Mouse (Mus musculus): ENCODE results near the gene Eef1b2. TPM values are rescaled to one million over a fixed set of nuclear protein-coding genes. Genes with fewer than 3 reads are reported as not detected.

Gene Eef1b2
- total and polyA plus RNA-seq, 3 experiments = 1,302 to 1,881 (median 1,842) TPM

DNA sequence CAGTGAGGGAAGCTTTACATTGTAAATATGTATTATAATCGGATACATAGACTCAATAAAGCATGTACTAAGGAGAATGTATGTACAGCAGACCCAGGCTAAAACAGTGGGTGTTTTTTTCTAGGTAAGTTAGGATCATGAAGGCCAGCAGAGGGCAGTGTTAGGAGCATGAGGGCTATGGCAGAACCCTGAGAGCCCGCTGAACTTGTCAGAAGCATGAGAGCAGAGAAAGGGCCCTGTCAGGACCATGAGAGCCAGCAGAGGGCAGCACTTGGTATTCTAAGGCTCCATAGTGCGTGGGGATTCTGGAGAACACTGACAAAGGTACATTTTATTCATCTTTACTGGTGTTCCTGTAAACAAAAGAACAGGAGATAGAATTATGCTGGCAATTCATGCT, 4.4 kb downstream of the Eef1b2 start (continued):
- TF ChIP-seq POLR2AphosphoS2 (IDR thresholded peaks at IDR 0.05; ENCODE audit: low read depth, low read length) = peak; percentile 90; the same call in 1 of the 2 replicates
- no peak for TF ChIP-seq MAFK (IDR thresholded peaks at IDR 0.05; ENCODE audit: insufficient replicate concordance, low read length)
- no peak for TF ChIP-seq GABPA (IDR thresholded peaks at IDR 0.05; ENCODE audit: insufficient replicate concordance, low read depth, low read length)
- peak; percentile 21; the same call in 1 of the 2 replicates for TF ChIP-seq TCF12 (IDR thresholded peaks at IDR 0.05; ENCODE audit: low read depth, low read length)
- peak; percentile 50; the same call in 1 of the 2 replicates for TF ChIP-seq MEF2A (IDR thresholded peaks at IDR 0.05; ENCODE audit: borderline replicate concordance, low read depth, low read length)
- TF ChIP-seq ZNF384 (IDR thresholded peaks at IDR 0.05; ENCODE audit: low read depth, low read length) = peak; percentile 84
- TF ChIP-seq USF2 (conservative IDR thresholded peaks at IDR 0.05; ENCODE audit: low read depth, low read length) = no peak
- TF ChIP-seq CHD1 (IDR thresholded peaks at IDR 0.05; ENCODE audit: low read depth, low read length) = no peak
- no peak for TF ChIP-seq ZC3H11A (IDR thresholded peaks at IDR 0.05; ENCODE audit: low read depth, low read length)
- 0 out of 2 replicates have a peak, but pooled peaks have one; percentile 42 for TF ChIP-seq E2F4 (IDR thresholded peaks at IDR 0.05; ENCODE audit: insufficient replicate concordance, low read depth, low read length)
- no peak for TF ChIP-seq NELFE (IDR thresholded peaks at IDR 0.05; ENCODE audit: low read depth, low read length)
- no peak for TF ChIP-seq KAT2A (IDR thresholded peaks at IDR 0.05; ENCODE audit: insufficient replicate concordance, low read length)

GRCm38 (mm10) chr1:63181480-63181879, 4.9 kb downstream of the Eef1b2 start:
- peaks cover 20% of the 10 kb centered on the region for H3K79me2 ChIP-seq (replicated peaks; ENCODE audit: control insufficient read depth, extremely low read depth, insufficient read depth, poor library complexity, severe bottlenecking)
- H3K36me3 ChIP-seq (replicated peaks in 1 of 2; ENCODE audit: control insufficient read depth in 1 of 2, insufficient read depth in 1 of 2, low read length in 1 of 2) = peaks cover 29 to 50% of the 10 kb centered on the region in 2 experiments
- TF ChIP-seq JUND (conservative IDR thresholded peaks at IDR 0.05; ENCODE audit: low read depth, low read length) (no peak), SIN3A (IDR thresholded peaks at IDR 0.05; ENCODE audit: low read length) (no peak), SMC3 (IDR thresholded peaks at IDR 0.05; ENCODE audit: low read depth, low read length) (no peak), ZMIZ1 (IDR thresholded peaks at IDR 0.05; ENCODE audit: low read depth, low read length) (no peak), RAD21 (IDR thresholded peaks at IDR 0.05; ENCODE audit: low read depth, low read length) (no peak), CHD2 (IDR thresholded peaks at IDR 0.05; ENCODE audit: low read length) (no peak), HCFC1 (IDR thresholded peaks at IDR 0.05; ENCODE audit: low read depth, low read length) (no peak), GABPA (IDR thresholded peaks at IDR 0.05; ENCODE audit: insufficient replicate concordance, low read depth, low read length) (no peak), ZC3H11A (IDR thresholded peaks at IDR 0.05; ENCODE audit: low read depth, low read length) (no peak), UBTF (IDR thresholded peaks at IDR 0.05; ENCODE audit: low read depth, low read length) (no peak), MXI1 (IDR thresholded peaks at IDR 0.05; ENCODE audit: low read depth, low read length) (no peak), CHD1 (IDR thresholded peaks at IDR 0.05; ENCODE audit: low read depth, low read length) (no peak), ZNF384 (IDR thresholded peaks at IDR 0.05; ENCODE audit: low read depth, low read length) (no peak)
- H3K27me3 ChIP-seq (replicated peaks) = no peaks in the 10 kb centered on the region
- dilution Hi-C loops (cut with MboI; ENCODE audit: extremely low pct_ligation_motif_present, extremely low pct_unique_long_range_greater_than_20kb, low sequenced_read_pairs) = no loop called here
- no peak overlapping the region for H3K9ac ChIP-seq (ENCODE audit: insufficient read depth, low read depth)
- no peak overlapping the region for H3K27ac ChIP-seq (ENCODE audit: insufficient read depth, low read depth)
- no peak for DNase-seq (ENCODE audit: extremely low read depth)
- H3K9me3 ChIP-seq (replicated peaks; ENCODE audit: low read length) = no peaks in the 10 kb centered on the region
- no peak overlapping the region for H3K4me3 ChIP-seq (replicated peaks in 1 of 3; ENCODE audit: low read depth in 2 of 3, low read length in 2 of 3, poor library complexity in 1 of 3)
- in situ Hi-C loops (cut with MboI; ENCODE audit: low pct_ligation_motif_present, low pct_unique_long_range_greater_than_20kb, low sequenced_read_pairs) = no loop called here
- no peak overlapping the region for H3K4me2 ChIP-seq (ENCODE audit: insufficient read depth, low read depth, poor library complexity, severe bottlenecking)
- H3K4me1 ChIP-seq (ENCODE audit: control insufficient read depth in 1 of 2, insufficient read depth in 2 of 2) = peaks cover 0 to 27% of the 10 kb centered on the region in 2 experiments; a peak in 2 of 4 replicates

Measured in CH12.LX (cell line).